Mouse (Mus musculus) left cerebral cortex, adult 2 months (tissue): ENCODE data around the gene Ugt1a8. TPM values are rescaled to one million over a fixed set of nuclear protein-coding genes. Genes with fewer than 3 reads are reported as not detected.

Source experiments
- DNase-seq, 2 experiments: peaks; one replicate each; pipeline ENCODE4 v3.0.0; 2021 to 2022; ENCODE audit warnings: low spot score in 2 of 2, mixed read lengths in 1 of 2; ENCODE audit errors: extremely low spot score in 1 of 2
- H3K27ac ChIP-seq: fragments of 200-600 bp; 2 replicates; pipeline ENCODE4 v1.8.1; 2022
- H3K4me3 ChIP-seq: fragments of 200-600 bp; 2 replicates; pipeline ENCODE4 v1.8.1; 2022
- CTCF ChIP-seq: fragments of 200-600 bp; IDR thresholded peaks from 2 replicates; pipeline ENCODE4 v1.8.1; 2022; ENCODE audit warnings: antibody characterized with exemption, mild to moderate bottlenecking, moderate library complexity
- intact Hi-C: fragments of 180-260 bp; cut with DNase I; formaldehyde crosslinking; loops from one replicate; pipeline ENCODE4 v1.15.1; 2025
- total RNA-seq, 2 experiments: library from RNA; stranded (reverse); gene quantifications; 2 replicates each; pipeline ENCODE4 v1.2.3; 2021

The Ugt1a8 gene
- total RNA-seq, 2 experiments from 2014 or later = not detected

DNA sequence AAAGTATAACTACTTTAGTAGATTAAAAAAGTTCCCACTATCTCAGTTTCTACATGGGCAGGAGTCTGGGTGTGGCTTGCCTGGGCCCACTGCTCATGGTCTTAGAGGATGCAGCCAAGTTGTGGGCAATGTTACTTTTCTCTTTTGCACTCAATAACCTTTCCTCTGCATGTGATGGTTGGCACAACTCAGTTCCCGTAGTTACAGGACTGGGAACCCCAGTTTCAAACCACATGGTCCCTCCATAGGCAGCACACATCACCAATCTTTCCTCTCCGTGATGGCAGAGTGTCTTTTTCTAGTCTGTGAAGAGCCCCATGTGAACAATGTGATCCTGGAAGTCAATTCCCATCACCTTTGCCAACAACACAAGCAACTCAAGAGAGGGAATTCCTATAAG, 139.9 kb downstream of the Ugt1a8 start:
- TF ChIP-seq CTCF = no peak
- DNase-seq = peak in 1 of 2 experiments; percentile 7
- intact Hi-C loops = no loop called here
- Histone ChIP-seq H3K27ac (no peak overlapping the region), H3K4me3 (no peak overlapping the region)

DNA sequence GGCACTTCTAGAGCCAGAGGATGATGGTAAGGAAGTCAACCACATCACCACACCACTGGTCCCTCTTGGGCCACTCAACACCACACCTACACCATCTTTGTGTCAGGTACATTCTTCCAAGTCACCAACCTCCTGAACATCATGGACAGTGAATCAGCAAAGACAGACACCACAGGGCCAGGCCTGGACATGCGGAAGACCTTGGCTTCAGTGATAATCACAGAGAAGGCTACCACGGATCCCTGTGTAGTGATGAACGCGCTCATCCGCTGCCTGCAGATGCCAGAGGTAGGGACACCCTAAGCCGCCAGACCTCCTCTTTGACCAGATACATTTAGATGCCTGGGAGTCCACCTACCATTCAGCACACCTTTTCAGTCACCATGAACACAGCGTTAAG, 140.5 kb downstream of the Ugt1a8 start:
- intact Hi-C loops = no loop called here
- no peak overlapping the region for H3K27ac ChIP-seq
- TF ChIP-seq CTCF = no peak
- H3K4me3 ChIP-seq = no peak overlapping the region
- no peak for DNase-seq

DNA sequence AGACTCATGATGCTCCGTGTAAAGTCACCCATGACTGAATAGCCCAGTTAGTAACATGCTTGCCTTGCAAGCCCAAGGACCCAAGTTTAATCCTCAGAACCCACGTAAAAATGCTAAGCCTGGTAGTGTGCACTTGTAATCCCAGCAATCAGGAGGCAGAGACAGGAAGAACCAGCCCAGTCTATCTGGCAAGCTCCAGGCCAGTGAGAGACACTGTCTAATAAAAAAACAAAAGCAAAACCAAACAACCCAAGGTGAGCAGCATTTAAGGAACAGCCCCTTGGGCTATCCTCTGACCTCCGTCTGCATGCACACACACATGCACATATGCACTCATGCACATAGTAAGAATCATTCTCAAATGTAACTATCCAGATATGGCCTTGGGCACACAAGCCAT, 142.0 kb downstream of the Ugt1a8 start:
- DNase-seq = no peak
- intact Hi-C loops = no loop called here
- no peak overlapping the region for H3K27ac ChIP-seq
- TF ChIP-seq CTCF = no peak
- H3K4me3 ChIP-seq = no peak overlapping the region

DNA sequence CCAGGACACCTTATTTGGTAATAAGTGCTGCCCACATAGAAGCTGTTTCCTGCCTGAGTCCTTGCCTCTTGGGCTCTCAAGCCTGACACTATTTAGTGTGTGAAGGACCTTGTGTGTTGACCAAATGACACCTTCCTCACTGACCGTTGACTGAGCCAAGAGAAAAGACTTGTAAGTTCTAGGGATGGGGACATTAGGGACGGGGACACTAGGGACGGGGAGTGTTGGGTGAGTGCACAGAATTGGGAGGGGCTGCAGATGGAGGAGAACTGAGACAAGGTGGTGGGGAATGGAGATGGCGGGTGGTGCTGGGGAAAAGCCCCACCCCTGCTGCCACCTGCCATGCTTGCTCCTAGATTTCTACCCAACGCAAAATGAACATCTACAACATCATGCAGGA, 142.4 kb downstream of the Ugt1a8 start:
- H3K27ac ChIP-seq = no peak overlapping the region
- intact Hi-C loops = no loop called here
- no peak overlapping the region for H3K4me3 ChIP-seq
- TF ChIP-seq CTCF = no peak
- no peak for DNase-seq

DNA sequence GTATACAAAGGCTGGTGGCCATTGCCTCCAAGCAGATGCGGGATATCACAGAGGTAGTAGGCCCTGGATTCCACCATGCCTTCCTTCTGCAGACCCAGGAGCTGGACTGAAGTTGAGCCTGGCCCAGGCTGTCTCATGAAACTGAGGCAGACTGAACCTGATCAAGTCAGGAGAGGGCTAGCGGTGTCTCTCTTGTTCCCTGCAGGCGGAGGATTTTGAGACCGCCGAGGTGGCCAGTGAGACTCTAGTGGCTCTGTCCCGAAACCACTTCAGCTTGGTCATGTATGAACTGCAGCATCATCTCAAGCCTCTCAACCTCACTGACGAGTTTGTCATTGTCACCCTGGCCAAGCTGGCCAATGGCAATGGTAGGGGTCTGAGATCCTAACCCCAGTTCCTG, 142.8 kb downstream of the Ugt1a8 start:
- TF ChIP-seq CTCF = no peak
- intact Hi-C loops = no loop called here
- DNase-seq = no peak

DNA sequence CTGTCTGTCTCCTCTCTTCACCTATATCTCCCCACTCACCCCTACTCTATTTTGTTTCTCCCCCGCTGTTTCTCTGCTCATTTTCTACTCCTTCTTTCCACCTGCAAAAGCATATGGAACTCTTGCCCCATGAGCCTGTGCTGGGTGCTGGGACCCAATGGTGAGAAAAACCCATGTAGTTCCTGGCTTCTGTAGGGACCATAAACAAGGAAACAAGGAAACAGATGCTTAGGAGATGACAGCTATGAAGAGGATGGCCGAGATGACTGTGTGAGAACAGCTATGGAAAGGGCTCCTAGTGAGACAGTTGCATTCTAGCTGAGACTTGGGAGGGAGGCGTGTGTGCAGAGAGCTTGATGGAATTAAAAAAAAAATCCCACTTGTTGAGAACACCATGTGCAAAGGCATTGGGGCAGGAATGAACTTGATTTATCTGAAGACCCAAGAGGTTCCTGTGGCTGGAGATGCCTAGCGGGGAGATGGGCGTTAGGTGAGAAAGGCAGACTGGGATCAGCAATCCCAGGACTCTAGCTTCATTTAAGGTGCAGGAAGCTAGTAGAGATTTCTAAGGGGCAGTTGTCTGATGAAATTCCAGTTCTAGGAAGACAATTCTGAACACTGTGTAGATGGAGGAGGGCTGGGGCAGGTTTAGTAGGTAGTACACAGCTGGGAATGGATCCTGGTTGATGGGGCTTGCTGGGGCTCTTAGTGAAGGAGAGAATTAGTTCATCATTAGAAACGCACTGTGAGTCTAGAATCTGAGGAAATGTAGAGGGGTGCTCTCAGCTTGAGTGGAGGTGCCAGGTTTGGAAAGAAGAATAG, 143.6 kb downstream of the Ugt1a8 start:
- TF ChIP-seq CTCF = no peak
- no peak for DNase-seq
- no peak overlapping the region for H3K4me3 ChIP-seq
- no peak overlapping the region for H3K27ac ChIP-seq
- intact Hi-C loops = no loop called here

More for the DNA sequence above, 142.8 kb downstream of the Ugt1a8 start:
- H3K4me3 ChIP-seq = no peak overlapping the region
- H3K27ac ChIP-seq = no peak overlapping the region

DNA sequence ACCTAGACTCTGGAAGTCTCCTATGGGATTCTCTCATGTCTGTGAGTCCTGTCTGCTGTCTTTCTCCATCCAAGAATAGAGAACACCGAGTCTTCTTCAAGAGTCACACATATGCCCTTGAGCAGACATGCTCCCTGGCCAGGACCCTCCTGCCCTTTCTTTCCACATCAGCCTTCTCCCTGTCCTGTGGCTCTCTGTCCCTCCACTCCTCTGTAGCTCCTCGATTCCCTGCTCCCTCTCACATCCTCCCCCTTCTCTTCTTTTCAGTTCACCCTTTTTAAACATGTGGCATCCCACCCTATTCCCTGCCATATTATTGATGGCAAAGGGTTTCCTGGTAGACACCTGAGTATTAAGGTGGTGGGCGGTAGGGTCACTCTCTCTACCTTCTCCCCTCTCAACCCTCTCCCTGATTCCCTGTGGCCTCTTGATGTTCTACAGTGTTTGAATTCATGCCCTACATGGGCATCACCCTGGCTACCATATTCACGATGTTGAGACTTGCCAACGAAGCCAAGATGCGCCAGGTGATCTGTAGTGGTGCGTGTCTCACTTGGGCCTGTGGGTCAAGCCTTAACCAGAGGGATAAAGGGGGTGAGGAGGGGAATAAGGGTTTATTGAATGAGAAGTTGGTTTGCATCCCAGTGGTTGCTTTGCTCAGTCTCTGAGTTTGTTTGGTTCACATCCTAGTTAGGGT, 144.3 kb downstream of the Ugt1a8 start:
- intact Hi-C loops = no loop called here
- TF ChIP-seq CTCF = no peak
- no peak for DNase-seq
- Histone ChIP-seq H3K27ac (no peak overlapping the region), H3K4me3 (no peak overlapping the region)

DNA sequence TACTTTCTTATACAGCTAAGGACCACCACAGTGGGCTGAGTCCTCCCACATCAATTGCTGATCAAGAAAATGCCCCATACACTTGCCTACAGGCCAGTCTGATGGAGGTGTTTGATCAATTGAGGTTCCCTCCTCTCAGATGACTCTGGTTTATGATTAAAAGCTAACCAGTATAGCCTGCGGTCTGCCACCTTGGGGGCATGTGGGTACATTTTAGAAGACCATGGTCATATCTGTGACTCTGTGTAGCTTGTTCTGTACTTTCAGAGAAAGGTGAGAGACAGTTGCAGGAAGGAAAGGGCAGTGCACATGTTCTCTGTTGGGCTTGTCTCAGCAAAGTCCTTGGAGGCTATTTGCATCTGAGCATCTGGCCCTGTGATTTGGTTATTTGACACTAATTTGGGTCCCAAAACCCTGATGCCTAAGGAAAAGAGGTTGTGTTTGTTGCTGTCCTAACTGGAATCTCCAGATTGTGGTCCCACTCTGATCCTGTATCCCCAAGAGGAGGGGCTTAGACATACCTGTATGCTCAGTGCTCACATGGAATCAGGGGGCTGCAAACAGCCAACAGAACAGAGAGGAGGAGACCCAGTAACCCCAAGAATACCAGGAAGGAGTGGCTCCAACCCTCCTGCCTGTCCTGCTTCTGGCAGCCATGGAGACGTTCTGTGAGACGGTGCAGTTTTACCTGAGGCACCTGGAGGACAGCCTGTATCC, 145.2 kb downstream of the Ugt1a8 start:
- TF ChIP-seq CTCF = no peak
- H3K4me3 ChIP-seq = no peak overlapping the region
- no peak for DNase-seq
- H3K27ac ChIP-seq = no peak overlapping the region
- intact Hi-C loops = no loop called here

DNA sequence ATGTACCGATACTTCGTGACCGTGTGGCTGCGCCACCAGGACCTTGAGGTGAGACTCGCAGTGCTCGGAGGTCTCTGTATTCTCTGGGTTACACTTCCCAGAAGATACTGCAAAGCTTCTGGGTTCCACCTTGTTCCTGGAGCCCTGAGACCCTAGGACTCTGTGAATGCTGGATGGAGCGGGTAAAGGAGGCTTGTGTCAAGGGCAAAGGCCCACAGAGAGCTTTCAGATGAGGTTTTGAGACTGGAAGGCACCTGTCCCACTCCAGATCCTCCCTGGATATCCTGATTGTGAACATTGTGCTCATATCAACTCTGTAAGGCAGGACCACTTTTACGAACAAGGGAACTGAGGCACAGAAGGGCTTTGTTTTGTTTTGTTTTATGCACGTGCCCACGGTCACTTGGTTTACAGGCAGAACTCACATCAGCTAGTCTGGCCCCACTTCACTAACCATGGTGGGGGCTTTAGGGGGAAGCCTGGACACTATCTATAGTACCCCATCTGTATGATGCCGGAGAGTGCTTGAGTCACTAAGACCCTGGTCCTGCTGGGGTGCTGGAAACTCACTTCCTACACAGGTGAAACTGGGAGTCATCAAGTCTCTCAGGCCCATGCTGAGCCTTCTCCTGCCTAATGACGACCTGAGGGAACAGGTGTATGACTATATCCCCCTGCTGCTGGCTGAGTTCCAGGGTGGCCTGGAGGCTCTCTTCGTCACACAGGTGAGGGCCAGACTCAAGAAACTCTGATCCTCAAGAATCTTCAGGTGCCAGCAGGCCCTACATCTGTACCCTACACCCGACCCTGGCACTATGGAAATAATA, 146.0 kb downstream of the Ugt1a8 start:
- intact Hi-C loops = no loop called here
- Histone ChIP-seq H3K27ac (no peak overlapping the region), H3K4me3 (no peak overlapping the region)
- TF ChIP-seq CTCF = no peak
- DNase-seq = no peak

DNA sequence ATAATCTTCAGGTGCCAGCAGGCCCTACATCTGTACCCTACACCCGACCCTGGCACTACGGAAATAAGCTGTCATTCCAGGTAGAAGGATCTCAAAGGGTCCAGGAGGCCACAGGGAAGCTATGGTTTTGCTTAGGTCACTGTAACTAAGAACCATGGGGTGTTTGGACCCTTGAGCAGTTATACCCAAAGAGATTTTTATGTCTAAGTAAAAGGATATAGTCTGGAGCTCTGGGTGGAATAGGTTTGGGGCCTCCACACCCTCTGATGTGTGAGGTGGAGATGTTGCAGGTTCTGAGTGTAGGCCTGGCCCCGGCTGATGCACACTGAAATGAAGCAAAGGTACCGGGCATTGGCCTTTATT, 146.6 kb downstream of the Ugt1a8 start:
- Histone ChIP-seq H3K4me3 (no peak overlapping the region), H3K27ac (no peak overlapping the region)
- no peak for DNase-seq
- intact Hi-C loops = no loop called here
- no peak for TF ChIP-seq CTCF

DNA sequence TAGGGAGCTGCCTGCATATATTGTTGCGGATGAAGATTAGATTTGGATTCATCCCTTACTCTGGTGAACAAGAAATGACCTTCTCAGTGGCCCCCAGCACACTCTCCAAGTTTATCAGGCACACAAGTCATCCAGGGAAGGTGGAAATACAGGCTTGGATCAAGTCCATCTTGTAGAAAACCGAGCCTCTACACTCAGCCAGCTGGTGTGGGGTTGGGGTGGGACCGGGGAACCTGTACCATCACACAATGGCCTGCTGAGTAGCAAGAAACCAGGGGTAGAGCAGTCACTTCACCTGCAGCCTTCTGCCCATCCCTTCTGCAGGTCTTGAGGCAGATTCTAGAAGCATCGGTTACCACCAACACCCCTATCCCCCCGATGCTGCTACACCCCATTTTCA, 147.0 kb downstream of the Ugt1a8 start:
- intact Hi-C loops = no loop called here
- TF ChIP-seq CTCF = no peak
- DNase-seq = no peak
- H3K27ac ChIP-seq = no peak overlapping the region
- no peak overlapping the region for H3K4me3 ChIP-seq
